Comparison of ENCODE assay signal across 9 mouse cellular contexts in the genomic region with DNA sequence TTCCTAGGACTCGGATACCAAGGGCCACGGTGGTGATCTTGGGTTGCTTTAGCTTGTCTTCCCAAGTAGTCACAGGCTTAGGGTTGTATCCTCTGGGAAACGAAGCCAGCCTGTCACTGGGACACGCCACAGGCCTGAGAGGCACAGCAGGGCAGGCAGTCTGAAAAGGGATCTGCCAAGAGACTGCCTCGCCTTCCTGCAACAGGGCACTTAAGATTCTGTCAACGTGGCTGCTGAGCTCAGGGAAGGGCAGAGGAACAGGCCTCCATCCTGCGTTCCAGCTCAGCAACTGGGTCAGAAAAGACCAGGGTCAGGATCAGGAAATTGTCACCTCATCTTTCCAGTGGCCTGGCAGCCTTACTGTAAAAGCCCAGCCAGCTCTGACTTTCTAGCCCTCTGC. TPM values are rescaled to one million over a fixed set of nuclear protein-coding genes. Genes with fewer than 3 reads are reported as not detected.
DNase-seq lines count a peak whose midpoint lies in the region; ATAC-seq and TF ChIP-seq lines count a peak whose summit lies in the region.
"Had no signal": no experiment of that assay in that cellular context is flagged by ENCODE, and none has a peak within 500 bp of the region (broad histone marks: within the 10 kb centered on the region; RNA-seq: fewer than 3 reads in every experiment).

No protein-coding gene starts in this region.

- no peaks in the 10 kb centered on the region for H3K9me3 ChIP-seq in intestine, embryonic 14.5 days (ENCODE audit: control insufficient read depth, low read length)
- no peaks in the 10 kb centered on the region for H3K9me3 ChIP-seq in intestine, embryonic 15.5 days
- H3K9me3 ChIP-seq in forebrain, embryonic 15.5 days = no peaks in the 10 kb centered on the region
- H3K9me3 ChIP-seq in hindbrain, embryonic 15.5 days = no peaks in the 10 kb centered on the region
- H3K9me3 ChIP-seq in midbrain, postnatal 0 days (ENCODE audit: low read length) = no peaks in the 10 kb centered on the region

- H3K4me2 ChIP-seq in intestine, embryonic 14.5 days (ENCODE audit: low read length) = no peak overlapping the region
- no peak overlapping the region for H3K4me2 ChIP-seq in intestine, embryonic 15.5 days (replicated peaks)
- no peak overlapping the region for H3K4me2 ChIP-seq in forebrain, embryonic 15.5 days (replicated peaks)
- no peak overlapping the region for H3K4me2 ChIP-seq in hindbrain, embryonic 15.5 days
- no peak overlapping the region for H3K4me2 ChIP-seq in midbrain, postnatal 0 days (ENCODE audit: low read depth, low read length, poor library complexity, severe bottlenecking)

- no peak for DNase-seq in intestine, embryonic 14.5 days (ENCODE audit: low spot score)
- peak; percentile 52 for DNase-seq in midbrain, postnatal 0 days (ENCODE audit: low spot score)
- DNase-seq in retina, postnatal 1 day = no peak
- no peak for DNase-seq in adrenal gland, postnatal 10 days
- DNase-seq: cerebellum, adult 11 months had no signal

- H3K36me3 ChIP-seq in intestine, embryonic 14.5 days (ENCODE audit: control insufficient read depth, insufficient read depth, low read length) = peaks cover 27% of the 10 kb centered on the region
- H3K36me3 ChIP-seq in intestine, embryonic 15.5 days = peaks cover 6% of the 10 kb centered on the region; the same call in 1 of the 2 replicates
- H3K36me3 ChIP-seq in forebrain, embryonic 15.5 days = peaks cover 18% of the 10 kb centered on the region; the same call in 1 of the 2 replicates
- peaks cover 17% of the 10 kb centered on the region; the same call in 1 of the 2 replicates for H3K36me3 ChIP-seq in hindbrain, embryonic 15.5 days
- H3K36me3 ChIP-seq in midbrain, postnatal 0 days (ENCODE audit: insufficient read depth, low read length) = peaks cover 45% of the 10 kb centered on the region

- H3K4me3 ChIP-seq in intestine, embryonic 14.5 days (ENCODE audit: low read depth, low read length) = no peak overlapping the region
- H3K4me3 ChIP-seq in intestine, embryonic 15.5 days (replicated peaks) = no peak overlapping the region
- H3K4me3 ChIP-seq in forebrain, embryonic 15.5 days = no peak overlapping the region
- H3K4me3 ChIP-seq in hindbrain, embryonic 15.5 days = no peak overlapping the region
- H3K4me3 ChIP-seq in midbrain, postnatal 0 days (ENCODE audit: low read depth, low read length) = no peak overlapping the region

- peaks cover 26% of the 10 kb centered on the region; the same call in 1 of the 2 replicates for H3K4me1 ChIP-seq in intestine, embryonic 14.5 days (replicated peaks; ENCODE audit: control insufficient read depth, insufficient read depth, low read length)
- peaks cover 23% of the 10 kb centered on the region for H3K4me1 ChIP-seq in intestine, embryonic 15.5 days (replicated peaks)
- peaks cover 4% of the 10 kb centered on the region; the same call in 1 of the 2 replicates for H3K4me1 ChIP-seq in forebrain, embryonic 15.5 days
- peaks cover 20% of the 10 kb centered on the region for H3K4me1 ChIP-seq in hindbrain, embryonic 15.5 days (replicated peaks)
- no peaks in the 10 kb centered on the region; the same call in none of the 2 replicates for H3K4me1 ChIP-seq in midbrain, postnatal 0 days (ENCODE audit: insufficient read depth, low read length)

- H3K27me3 ChIP-seq in intestine, embryonic 14.5 days (replicated peaks; ENCODE audit: control insufficient read depth, insufficient read depth, low read length) = no peaks in the 10 kb centered on the region
- no peaks in the 10 kb centered on the region for H3K27me3 ChIP-seq in intestine, embryonic 15.5 days (replicated peaks)
- H3K27me3 ChIP-seq in forebrain, embryonic 15.5 days = no peaks in the 10 kb centered on the region
- H3K27me3 ChIP-seq in hindbrain, embryonic 15.5 days = no peaks in the 10 kb centered on the region
- no peaks in the 10 kb centered on the region for H3K27me3 ChIP-seq in midbrain, postnatal 0 days (ENCODE audit: insufficient read depth, low read length)

- ATAC-seq in intestine, embryonic 14.5 days (replicated peaks; ENCODE audit: low FRiP score, low TSS enrichment, low read depth) = no peak
- ATAC-seq in intestine, embryonic 15.5 days = no peak
- no peak for ATAC-seq in forebrain, embryonic 15.5 days (replicated peaks)
- ATAC-seq in hindbrain, embryonic 15.5 days (ENCODE audit: low FRiP score, low read depth) = no peak
- ATAC-seq in midbrain, postnatal 0 days (ENCODE audit: low FRiP score) = no peak; the same call in 1 of the 2 replicates
- no peak for ATAC-seq in monocyte, adult 5-6 weeks (replicated peaks; ENCODE audit: insufficient number of reproducible peaks, low FRiP score, low TSS enrichment, poor library complexity, severe bottlenecking)

- H3K9ac ChIP-seq in intestine, embryonic 14.5 days (ENCODE audit: low read length) = 0 out of 2 replicates have a peak overlapping the region, but pooled peaks have one; percentile 3
- no peak overlapping the region for H3K9ac ChIP-seq in intestine, embryonic 15.5 days
- no peak overlapping the region for H3K9ac ChIP-seq in forebrain, embryonic 15.5 days (replicated peaks)
- no peak overlapping the region for H3K9ac ChIP-seq in hindbrain, embryonic 15.5 days
- H3K9ac ChIP-seq in midbrain, postnatal 0 days (replicated peaks; ENCODE audit: low read length, poor library complexity, severe bottlenecking) = 0 out of 2 replicates have a peak overlapping the region, but pooled peaks have one; percentile 13

- peak overlapping the region; percentile 27; the same call in 1 of the 2 replicates for H3K27ac ChIP-seq in intestine, embryonic 14.5 days (ENCODE audit: low read depth)
- H3K27ac ChIP-seq in intestine, embryonic 15.5 days = no peak overlapping the region
- peak overlapping the region; percentile 22; the same call in 1 of the 2 replicates for H3K27ac ChIP-seq in forebrain, embryonic 15.5 days (replicated peaks)
- H3K27ac ChIP-seq in hindbrain, embryonic 15.5 days (replicated peaks) = peak overlapping the region; percentile 50
- peak overlapping the region; percentile 65 for H3K27ac ChIP-seq in midbrain, postnatal 0 days (ENCODE audit: low read depth, low read length)

- TF ChIP-seq CTCF in midbrain, postnatal 0 days (IDR thresholded peaks at IDR 0.05) = no peak

- 63% methylated on average over 7 of the region's 7 CpGs for WGBS in intestine, embryonic 14.5 days
- WGBS in intestine, embryonic 15.5 days = 65% methylated on average over 7 of the region's 7 CpGs
- WGBS in forebrain, embryonic 15.5 days = 60% methylated on average over 7 of the region's 7 CpGs
- 61% methylated on average over 7 of the region's 7 CpGs for WGBS in hindbrain, embryonic 15.5 days
- 38% methylated on average over 7 of the region's 7 CpGs for WGBS in midbrain, postnatal 0 days

RNA-seq across cellular contexts. Expression of a gene that starts 22.8 kb away (rescaled TPM):
- polyA plus RNA-seq in intestine, embryonic 14.5 days (2014; fragmentation: Nextera tagmentation; extraction: Ambion mirVana) = 117 and 119 TPM in 2 replicates
- polyA plus RNA-seq in intestine, embryonic 15.5 days (2015; fragmentation: Nextera tagmentation; extraction: Ambion mirVana) = 87.2 and 103 TPM in 2 replicates
- 93.3 and 106 TPM in 2 replicates for polyA plus RNA-seq in forebrain, embryonic 15.5 days (2015; fragmentation: Nextera tagmentation; extraction: Ambion mirVana)
- polyA plus RNA-seq in hindbrain, embryonic 15.5 days (2015; fragmentation: Nextera tagmentation; extraction: Ambion mirVana) = 91.9 and 103 TPM in 2 replicates
- 26.6 and 38.0 TPM in 2 replicates for total RNA-seq in midbrain, postnatal 0 days (2014; rRNA removed)
- 103 and 104 TPM in 2 replicates for polyA plus RNA-seq in midbrain, postnatal 0 days (2015; fragmentation: Nextera tagmentation; extraction: Ambion mirVana)
- 10 to 100 TPM; 45.2 to 47.5 TPM for total RNA-seq in adrenal gland, postnatal 10 days (2021)
- total RNA-seq in monocyte, adult 5-6 weeks (2017) = 6.4 to 10.2 TPM (median 8.2 TPM) in 3 replicates

RNA-seq across cellular contexts. Expression of a gene that starts 30.6 kb away (rescaled TPM):
- polyA plus RNA-seq in intestine, embryonic 14.5 days (2014; fragmentation: Nextera tagmentation; extraction: Ambion mirVana) = 45.8 and 51.4 TPM in 2 replicates
- polyA plus RNA-seq in intestine, embryonic 15.5 days (2015; fragmentation: Nextera tagmentation; extraction: Ambion mirVana) = 31.1 and 31.2 TPM in 2 replicates
- polyA plus RNA-seq in forebrain, embryonic 15.5 days (2015; fragmentation: Nextera tagmentation; extraction: Ambion mirVana) = 15.4 and 19.9 TPM in 2 replicates
- polyA plus RNA-seq in hindbrain, embryonic 15.5 days (2015; fragmentation: Nextera tagmentation; extraction: Ambion mirVana) = 26.1 and 27.5 TPM in 2 replicates
- 25.2 and 32.2 TPM in 2 replicates for total RNA-seq in midbrain, postnatal 0 days (2014; rRNA removed)
- polyA plus RNA-seq in midbrain, postnatal 0 days (2015; fragmentation: Nextera tagmentation; extraction: Ambion mirVana) = 13.7 and 15.2 TPM in 2 replicates
- total RNA-seq in adrenal gland, postnatal 10 days (2021) = 10 to 100 TPM; 22.5 to 25.0 TPM
- total RNA-seq in monocyte, adult 5-6 weeks (2017) = 1.9 to 5.8 TPM (median 2.8 TPM) in 3 replicates

Comparison
In these comparisons a context has a peak if more than half of its experiments do, and no peak if none do; other contexts are left out.
1. H3K9ac ChIP-seq: peak in intestine, embryonic 14.5 days (single experiment) and midbrain, postnatal 0 days (single experiment); none in intestine, embryonic 15.5 days (single experiment), forebrain, embryonic 15.5 days (single experiment) and hindbrain, embryonic 15.5 days (single experiment).